11 mouse cellular contexts compared by ENCODE assay signal in genomic region chr1:193261897-193262548, GRCm38 (mm10). TPM values are rescaled to one million over a fixed set of nuclear protein-coding genes. Genes with fewer than 3 reads are reported as not detected.
DNase-seq lines count a peak whose midpoint lies in the region; ATAC-seq lines count a peak whose summit lies in the region.
"Had no signal": no experiment of that assay in that cellular context is flagged by ENCODE, and none has a peak within 500 bp of the region (broad histone marks: within the 10 kb centered on the region; RNA-seq: fewer than 3 reads in every experiment).

No protein-coding gene starts in this region.

- H3K9me3 ChIP-seq in liver, embryonic 16.5 days (replicated peaks; ENCODE audit: control insufficient read depth, low read length): no peaks in the 10 kb centered on the region
- H3K9me3 ChIP-seq in heart, embryonic 13.5 days: no peaks in the 10 kb centered on the region
- H3K9me3 ChIP-seq: G1E; intestine, embryonic 15.5 days had no signal

- H3K27ac ChIP-seq in liver, embryonic 16.5 days (ENCODE audit: low read length): 0 out of 2 replicates have a peak overlapping the region, but pooled peaks have one; percentile 26
- peak overlapping the region; percentile 70 for H3K27ac ChIP-seq in heart, embryonic 13.5 days (replicated peaks)
- H3K27ac ChIP-seq: intestine, embryonic 15.5 days had no signal

- no peaks in the 10 kb centered on the region for H3K4me1 ChIP-seq in liver, embryonic 16.5 days (ENCODE audit: control insufficient read depth, low read depth, low read length)
- peaks cover 31% of the 10 kb centered on the region for H3K4me1 ChIP-seq in heart, embryonic 13.5 days
- H3K4me1 ChIP-seq: intestine, embryonic 15.5 days had no signal

- DNase-seq in liver: no peak
- peak; percentile 46 to 79 for DNase-seq in kidney, adult 8-10 months
- DNase-seq in lung, postnatal 25 days (ENCODE audit: low spot score): peak; percentile 67
- DNase-seq in embryo, embryonic 10 days (ENCODE audit: low spot score): no peak
- DNase-seq in embryo, embryonic 10.5 days (ENCODE audit: low spot score): no peak
- DNase-seq in yolk sac, embryonic 10.5 days (ENCODE audit: low spot score): no peak

- H3K4me2 ChIP-seq in liver, embryonic 16.5 days (ENCODE audit: low read depth, low read length): no peak overlapping the region
- no peak overlapping the region for H3K4me2 ChIP-seq in heart, embryonic 13.5 days
- H3K4me2 ChIP-seq: intestine, embryonic 15.5 days; midbrain, embryonic 11.5 days had no signal

- no peaks in the 10 kb centered on the region for H3K27me3 ChIP-seq in liver, embryonic 16.5 days (ENCODE audit: control insufficient read depth, insufficient read depth, low read depth, low read length)
- H3K27me3 ChIP-seq in heart, embryonic 13.5 days (replicated peaks): no peaks in the 10 kb centered on the region
- H3K27me3 ChIP-seq: intestine, embryonic 15.5 days had no signal

- H3K36me3 ChIP-seq in liver, embryonic 16.5 days (ENCODE audit: control insufficient read depth, insufficient read depth): no peaks in the 10 kb centered on the region
- H3K36me3 ChIP-seq in heart, embryonic 13.5 days: no peaks in the 10 kb centered on the region
- H3K36me3 ChIP-seq: G1E; intestine, embryonic 15.5 days had no signal

- no peak overlapping the region for H3K4me3 ChIP-seq in liver, embryonic 16.5 days (ENCODE audit: low read depth, low read length)
- no peak overlapping the region for H3K4me3 ChIP-seq in heart, embryonic 13.5 days
- H3K4me3 ChIP-seq: intestine, embryonic 15.5 days had no signal

- ATAC-seq in liver, embryonic 16.5 days (ENCODE audit: low read depth): peak; percentile 58
- no peak for ATAC-seq in heart, embryonic 13.5 days (ENCODE audit: extremely low read depth, insufficient number of reproducible peaks, low FRiP score, low TSS enrichment)
- ATAC-seq: intestine, embryonic 15.5 days had no signal

- H3K9ac ChIP-seq in liver, embryonic 16.5 days (ENCODE audit: low read depth, low read length): no peak overlapping the region
- H3K9ac ChIP-seq in heart, embryonic 13.5 days: no peak overlapping the region
- H3K9ac ChIP-seq: intestine, embryonic 15.5 days had no signal

- 40% methylated on average over 7 of the region's 7 CpGs for WGBS in liver, embryonic 16.5 days (ENCODE audit: insufficient replicate concordance)
- WGBS in heart, embryonic 13.5 days: 52% methylated on average over 7 of the region's 7 CpGs

RNA-seq across cellular contexts. Expression of gene Hsd11b1, which starts 1.9 kb away (rescaled TPM):
- 26.5 and 40.3 TPM in 2 replicates for polyA plus RNA-seq in liver, embryonic 16.5 days (2015; fragmentation: Nextera tagmentation; extraction: Ambion mirVana)
- polyA plus RNA-seq in heart, embryonic 13.5 days (2015; fragmentation: Nextera tagmentation; extraction: Ambion mirVana): 1.3 and 1.9 TPM in 2 replicates
- polyA plus RNA-seq: G1E; midbrain, embryonic 11.5 days had no signal

RNA-seq across cellular contexts. Expression of gene G0s2, which starts 11.0 kb away (rescaled TPM):
- polyA plus RNA-seq in liver, embryonic 16.5 days (2015; fragmentation: Nextera tagmentation; extraction: Ambion mirVana): 179 and 180 TPM in 2 replicates
- 50.8 and 60.1 TPM in 2 replicates for polyA plus RNA-seq in heart, embryonic 13.5 days (2015; fragmentation: Nextera tagmentation; extraction: Ambion mirVana)
- polyA plus RNA-seq: G1E had no signal

RNA-seq across cellular contexts. Expression of gene Lamb3, which starts 54.5 kb away (rescaled TPM):
- 0.41 and 1.2 TPM in 2 replicates for polyA plus RNA-seq in liver, embryonic 16.5 days (2015; fragmentation: Nextera tagmentation; extraction: Ambion mirVana)
- 2.3 and 2.5 TPM in 2 replicates for polyA plus RNA-seq in heart, embryonic 13.5 days (2015; fragmentation: Nextera tagmentation; extraction: Ambion mirVana)
- polyA plus RNA-seq: midbrain, embryonic 11.5 days had no signal

Comparison
In these comparisons a context has a peak if more than half of its experiments do, and no peak if none do; other contexts are left out.
1. DNase-seq: peak in kidney, adult 8-10 months (2 of 2) and lung, postnatal 25 days (single experiment); none in liver (single experiment), embryo, embryonic 10 days (single experiment), embryo, embryonic 10.5 days (single experiment) and yolk sac, embryonic 10.5 days (single experiment).